Mouse (Mus musculus) frontal cortex, postnatal 10 days (tissue): ENCODE measurements around the gene Gsn.

ENCODE experiments used
- DNase-seq, 2 experiments: peaks; one replicate each; pipeline ENCODE4 v3.0.0; 2022; ENCODE audit warnings: low spot score in 2 of 2, mixed read lengths in 1 of 2

Gene Gsn

GRCm38 (mm10) chr2:35253751-35254150 is 2.4 kb upstream of the Gsn start:
- DNase-seq = no peak

- no peak for DNase-seq
Measured at GRCm38 (mm10) chr2:35255004-35255403, 1.2 kb upstream of the Gsn start.

GRCm38 (mm10) chr2:35255462-35255861 is 718 bp upstream of the Gsn start:
- no peak for DNase-seq

GRCm38 (mm10) chr2:35256932-35257331 is 752 bp downstream of the Gsn start:
- DNase-seq = no peak

GRCm38 (mm10) chr2:35257886-35258285 is 1.7 kb downstream of the Gsn start:
- no peak for DNase-seq

GRCm38 (mm10) chr2:35258590-35258989 is 2.4 kb downstream of the Gsn start:
- no peak for DNase-seq

GRCm38 (mm10) chr2:35259338-35260080 is 3.3 kb downstream of the Gsn start:
- DNase-seq = no peak

GRCm38 (mm10) chr2:35260291-35260690 is 4.1 kb downstream of the Gsn start:
- no peak for DNase-seq

GRCm38 (mm10) chr2:35264095-35264494 is 7.9 kb downstream of the Gsn start:
- DNase-seq = no peak

GRCm38 (mm10) chr2:35265296-35265695 is 9.1 kb downstream of the Gsn start:
- no peak for DNase-seq

- no peak for DNase-seq
Measured at GRCm38 (mm10) chr2:35265775-35266174, 9.6 kb downstream of the Gsn start.

GRCm38 (mm10) chr2:35266251-35266905 is 10.2 kb downstream of the Gsn start:
- no peak for DNase-seq

- DNase-seq = no peak
Measured at GRCm38 (mm10) chr2:35267156-35267875, 11.1 kb downstream of the Gsn start.

- no peak for DNase-seq
Measured at GRCm38 (mm10) chr2:35267876-35268566, 11.8 kb downstream of the Gsn start.

- DNase-seq = no peak
Measured at GRCm38 (mm10) chr2:35269136-35269535, 13.0 kb downstream of the Gsn start.

- no peak for DNase-seq
Measured at GRCm38 (mm10) chr2:35269716-35270260, 13.6 kb downstream of the Gsn start.

- peak in 1 of 2 experiments; percentile 52 for DNase-seq
Measured at GRCm38 (mm10) chr2:35270531-35270984, 14.4 kb downstream of the Gsn start.

GRCm38 (mm10) chr2:35271817-35272216 is 15.6 kb downstream of the Gsn start:
- no peak for DNase-seq

- DNase-seq = no peak
Measured at GRCm38 (mm10) chr2:35272881-35273280, 16.7 kb downstream of the Gsn start.

- DNase-seq = no peak
Measured at GRCm38 (mm10) chr2:35273536-35273935, 17.4 kb downstream of the Gsn start.

- DNase-seq = no peak
Measured at GRCm38 (mm10) chr2:35277686-35278085, 21.5 kb downstream of the Gsn start.
